Mouse (Mus musculus): Measurements from ENCODE around the gene Baz2b. TPM values are rescaled to one million over a fixed set of nuclear protein-coding genes. Genes with fewer than 3 reads are reported as not detected.
A peak's percentile ranks its signal among the peaks of the same experiment; 100 is the strongest.

Gene Baz2b
- total RNA-seq (2017) = 161 and 225 TPM in 2 replicates

DNA sequence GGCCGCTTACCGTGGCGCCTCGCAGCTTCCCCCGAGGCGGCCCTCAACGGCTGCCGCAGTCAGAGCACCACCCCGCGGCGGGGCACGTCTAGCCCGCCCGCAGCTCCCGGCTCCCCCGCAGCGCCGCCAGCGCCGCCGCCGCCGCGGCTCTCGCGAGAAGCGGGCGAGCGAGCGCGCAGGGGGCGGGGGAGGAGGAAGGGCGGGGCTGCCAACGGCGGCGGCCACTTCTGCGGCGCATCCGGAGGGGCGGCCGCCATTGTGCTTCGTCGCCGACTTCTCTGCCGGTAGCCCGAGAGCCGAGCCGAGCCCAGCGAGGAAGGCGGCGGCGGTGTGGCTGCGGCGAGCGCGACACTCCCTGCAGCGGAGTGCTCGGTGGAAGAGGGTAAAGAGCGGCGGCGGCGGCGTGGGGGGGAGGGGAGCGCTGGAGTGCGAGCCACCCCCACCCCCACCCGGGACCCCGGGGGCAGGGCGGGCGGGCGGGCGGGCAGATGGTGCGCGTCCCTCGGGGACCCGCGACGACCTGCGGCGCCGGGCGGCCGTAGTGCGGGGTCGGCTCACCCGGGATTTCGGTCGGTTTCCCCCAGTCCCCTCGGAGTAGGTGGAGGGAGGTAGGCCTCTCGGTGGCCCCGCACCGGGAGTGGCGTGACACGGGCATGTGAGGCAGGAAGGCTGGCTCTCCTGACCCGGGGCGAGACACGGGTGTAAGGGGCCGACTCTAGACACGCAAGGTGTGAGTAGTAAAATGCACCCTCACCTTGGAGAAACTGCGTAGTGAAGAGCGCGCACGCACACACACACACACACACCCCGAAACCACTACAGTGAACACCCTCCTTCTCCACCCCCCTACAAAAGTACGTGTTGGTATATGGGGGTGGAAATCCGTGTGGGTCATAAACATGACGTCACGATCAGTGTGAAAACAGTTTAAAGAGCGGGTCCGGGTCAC is at the start of gene Baz2b, which contains the start of gene March7:
Baz2b (minus strand) TSS at position 137 of the 949 bp plus-strand sequence.
March7 (plus strand) TSS at position 185 of the 949 bp plus-strand sequence.
- ATAC-seq (replicated peaks in 1 of 2; ENCODE audit: insufficient read depth in 1 of 2, low FRiP score in 2 of 2, low TSS enrichment in 1 of 2, low read depth in 1 of 2, poor library complexity in 2 of 2, severe bottlenecking in 2 of 2) = peak; percentile 58 to 72

DNA sequence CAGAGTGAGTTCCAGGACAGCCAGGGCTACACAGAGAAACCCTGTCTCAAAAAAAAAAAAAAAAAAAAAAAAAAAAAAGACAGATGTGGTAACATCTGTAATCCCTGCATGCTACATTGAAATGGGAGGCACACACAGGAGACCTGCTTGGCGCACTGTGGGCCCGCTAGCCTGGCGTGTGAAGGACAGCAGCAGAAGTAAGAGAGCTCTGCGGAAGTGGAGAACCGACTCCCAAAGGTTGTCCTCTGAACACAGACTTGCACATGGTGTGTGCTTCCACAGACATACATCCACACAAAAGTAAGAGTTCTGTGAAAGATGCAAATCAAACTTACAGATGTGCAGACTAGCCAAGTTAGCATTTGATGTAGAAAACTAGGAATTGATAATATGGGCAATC is 49.5 kb upstream of the Baz2b start:
- ATAC-seq (replicated peaks in 1 of 2; ENCODE audit: insufficient read depth in 1 of 2, low FRiP score in 2 of 2, low TSS enrichment in 1 of 2, low read depth in 1 of 2, poor library complexity in 2 of 2, severe bottlenecking in 2 of 2) = no peak

- no peak for ATAC-seq (replicated peaks in 1 of 2; ENCODE audit: insufficient read depth in 1 of 2, low FRiP score in 2 of 2, low TSS enrichment in 1 of 2, low read depth in 1 of 2, poor library complexity in 2 of 2, severe bottlenecking in 2 of 2)
These were observed 47.1 kb upstream of the Baz2b start for GRCm38 (mm10) chr2:60256751-60257150.

GRCm38 (mm10) chr2:60253506-60253905 is 43.9 kb upstream of the Baz2b start:
- ATAC-seq (replicated peaks in 1 of 2; ENCODE audit: insufficient read depth in 1 of 2, low FRiP score in 2 of 2, low TSS enrichment in 1 of 2, low read depth in 1 of 2, poor library complexity in 2 of 2, severe bottlenecking in 2 of 2) = no peak

DNA sequence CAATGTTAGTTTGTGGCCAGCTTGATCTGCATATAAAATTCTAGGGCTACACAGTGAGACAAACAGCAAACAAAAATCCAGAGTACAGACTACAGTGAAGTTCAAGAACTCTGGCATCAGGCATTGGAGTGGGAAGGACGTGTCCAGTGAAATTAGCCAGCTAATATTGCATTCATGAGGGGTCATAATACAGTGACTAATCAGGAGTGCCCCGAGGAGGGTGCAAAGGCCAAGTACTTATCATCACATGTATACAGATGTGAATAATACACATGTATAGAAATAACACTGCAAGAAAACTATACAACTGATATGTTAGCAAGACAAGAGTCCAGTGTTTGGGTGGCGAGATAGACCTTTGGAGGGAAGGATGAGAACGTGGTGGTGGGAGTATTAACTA is 43.1 kb upstream of the Baz2b start:
- no peak for ATAC-seq (replicated peaks in 1 of 2; ENCODE audit: insufficient read depth in 1 of 2, low FRiP score in 2 of 2, low TSS enrichment in 1 of 2, low read depth in 1 of 2, poor library complexity in 2 of 2, severe bottlenecking in 2 of 2)

DNA sequence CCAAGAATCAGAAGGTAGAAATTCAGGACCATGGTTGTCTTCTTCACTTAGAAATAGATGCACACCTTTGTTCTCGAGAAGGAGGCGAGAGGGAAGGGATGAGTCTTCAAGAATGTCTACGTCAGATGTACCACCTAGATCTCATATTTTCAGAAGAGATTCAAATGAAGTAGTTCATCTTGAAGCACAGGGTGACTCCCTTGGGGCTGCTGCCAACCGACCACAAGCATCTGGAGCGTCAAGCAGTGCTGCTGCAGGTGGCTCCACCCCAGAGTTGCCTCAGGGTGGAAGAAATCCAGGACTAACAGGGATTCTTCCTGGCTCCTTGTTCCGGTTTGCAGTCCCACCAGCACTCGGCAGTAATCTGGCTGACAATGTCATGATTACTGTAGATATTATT is 24.9 kb upstream of the Baz2b start:
- no peak for ATAC-seq (replicated peaks in 1 of 2; ENCODE audit: insufficient read depth in 1 of 2, low FRiP score in 2 of 2, low TSS enrichment in 1 of 2, low read depth in 1 of 2, poor library complexity in 2 of 2, severe bottlenecking in 2 of 2)

DNA sequence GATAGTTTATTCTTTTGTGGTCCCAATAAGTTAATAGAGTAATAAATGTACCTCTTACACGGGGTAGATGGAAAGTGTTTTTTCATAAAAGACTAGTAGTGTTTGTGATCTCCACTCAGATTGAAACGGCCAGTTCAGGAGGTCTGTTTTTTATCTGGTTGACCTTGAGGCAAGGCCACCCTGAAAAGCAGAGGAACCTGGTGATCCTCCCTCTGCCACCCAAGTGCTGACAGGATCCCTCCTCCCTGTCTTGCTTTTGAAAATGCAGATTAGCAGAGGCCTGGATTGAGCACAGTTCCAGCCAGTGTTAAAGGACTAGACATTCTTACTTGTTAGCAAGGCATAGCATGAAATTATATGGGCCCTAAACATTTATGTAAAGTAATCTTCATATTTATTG is 23.5 kb upstream of the Baz2b start:
- no peak for ATAC-seq (replicated peaks in 1 of 2; ENCODE audit: insufficient read depth in 1 of 2, low FRiP score in 2 of 2, low TSS enrichment in 1 of 2, low read depth in 1 of 2, poor library complexity in 2 of 2, severe bottlenecking in 2 of 2)

DNA sequence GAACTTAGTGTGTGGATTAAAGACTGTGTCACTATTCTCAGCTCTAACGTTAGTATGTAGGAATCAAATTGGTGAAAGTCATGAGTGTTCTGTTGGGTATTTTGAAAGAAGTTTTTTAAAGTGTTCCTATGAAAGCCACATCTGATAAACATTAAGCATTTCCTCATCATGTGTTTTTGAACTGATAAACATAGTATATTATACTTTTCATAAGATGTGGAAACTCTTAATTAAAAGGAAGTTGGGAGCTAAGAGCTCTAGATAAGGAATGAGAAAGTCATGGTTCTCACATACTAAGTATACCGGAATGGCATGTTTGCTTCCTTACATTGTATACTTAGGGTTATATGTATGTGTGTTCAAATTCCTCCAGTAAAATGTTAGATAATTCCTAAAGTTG is 20.7 kb upstream of the Baz2b start:
- no peak for ATAC-seq (replicated peaks in 1 of 2; ENCODE audit: insufficient read depth in 1 of 2, low FRiP score in 2 of 2, low TSS enrichment in 1 of 2, low read depth in 1 of 2, poor library complexity in 2 of 2, severe bottlenecking in 2 of 2)

DNA sequence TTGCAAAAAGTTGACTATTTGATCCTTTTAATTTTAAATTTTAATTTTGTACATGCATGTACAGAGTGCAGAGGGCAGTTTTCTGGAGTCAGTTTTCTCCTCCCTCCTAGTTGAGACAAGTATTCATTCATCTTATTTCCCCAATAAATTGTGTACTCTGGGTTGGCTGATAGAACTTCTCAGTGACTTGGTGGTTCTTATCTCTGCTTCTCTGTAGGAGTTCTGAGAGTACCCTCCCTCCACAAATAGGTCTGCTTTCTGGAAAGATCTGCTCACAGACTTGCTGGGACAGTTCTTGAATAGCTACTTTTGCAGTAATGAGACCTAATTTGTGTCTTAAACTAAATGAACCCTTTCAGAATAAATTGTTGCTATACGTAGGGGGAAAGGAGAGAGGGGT is 18.8 kb upstream of the Baz2b start:
- ATAC-seq (replicated peaks in 1 of 2; ENCODE audit: insufficient read depth in 1 of 2, low FRiP score in 2 of 2, low TSS enrichment in 1 of 2, low read depth in 1 of 2, poor library complexity in 2 of 2, severe bottlenecking in 2 of 2) = no peak

DNA sequence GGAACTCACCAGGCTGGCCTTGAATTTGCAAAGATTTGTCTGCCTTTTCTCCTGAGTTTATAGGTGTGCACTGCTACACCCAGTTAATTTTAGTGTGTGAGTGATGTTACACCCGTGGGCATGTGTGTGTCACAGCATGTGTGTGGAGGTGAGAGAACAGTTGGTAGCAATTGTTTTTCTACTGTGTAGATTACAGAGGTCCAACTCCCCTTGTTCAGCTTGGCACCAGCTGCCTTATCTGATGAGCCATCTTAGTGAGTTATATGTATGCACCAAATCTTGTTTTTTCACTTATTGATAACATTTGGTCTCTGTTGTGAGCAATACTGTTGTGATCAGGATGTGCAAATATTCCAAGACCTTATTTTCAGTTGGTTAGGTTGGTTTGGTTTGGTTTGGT is 13.8 kb upstream of the Baz2b start:
- ATAC-seq (replicated peaks in 1 of 2; ENCODE audit: insufficient read depth in 1 of 2, low FRiP score in 2 of 2, low TSS enrichment in 1 of 2, low read depth in 1 of 2, poor library complexity in 2 of 2, severe bottlenecking in 2 of 2) = no peak

DNA sequence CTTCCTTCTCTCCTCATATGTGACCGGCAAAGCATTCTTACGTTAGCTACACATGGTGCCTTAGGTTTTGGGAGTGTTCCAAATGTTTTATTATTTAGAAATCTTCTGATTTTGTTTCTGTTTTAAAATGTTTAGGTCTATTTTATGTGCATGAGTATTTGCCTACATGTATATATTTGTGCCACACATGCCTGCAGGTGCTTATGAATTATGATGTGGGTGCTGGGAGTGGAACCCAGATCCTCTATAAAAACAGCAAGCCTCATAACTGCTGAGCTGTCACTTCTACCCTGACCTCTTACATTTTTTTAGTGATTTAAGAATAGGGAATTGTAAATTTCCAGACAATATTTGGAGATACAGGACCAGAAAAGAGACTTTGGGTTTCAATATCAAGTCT is 12.3 kb upstream of the Baz2b start:
- ATAC-seq (replicated peaks in 1 of 2; ENCODE audit: insufficient read depth in 1 of 2, low FRiP score in 2 of 2, low TSS enrichment in 1 of 2, low read depth in 1 of 2, poor library complexity in 2 of 2, severe bottlenecking in 2 of 2) = no peak

GRCm38 (mm10) chr2:60221236-60221635 is 11.6 kb upstream of the Baz2b start:
- ATAC-seq (replicated peaks in 1 of 2; ENCODE audit: insufficient read depth in 1 of 2, low FRiP score in 2 of 2, low TSS enrichment in 1 of 2, low read depth in 1 of 2, poor library complexity in 2 of 2, severe bottlenecking in 2 of 2) = no peak

- ATAC-seq (replicated peaks in 1 of 2; ENCODE audit: insufficient read depth in 1 of 2, low FRiP score in 2 of 2, low TSS enrichment in 1 of 2, low read depth in 1 of 2, poor library complexity in 2 of 2, severe bottlenecking in 2 of 2) = peak in 1 of 2 experiments; percentile 32; a peak in 1 of 4 replicates
These were observed 8.0 kb upstream of the Baz2b start for GRCm38 (mm10) chr2:60217620-60218019.

GRCm38 (mm10) chr2:60216547-60217153 is 7.0 kb upstream of the Baz2b start:
- no peak for ATAC-seq (replicated peaks in 1 of 2; ENCODE audit: insufficient read depth in 1 of 2, low FRiP score in 2 of 2, low TSS enrichment in 1 of 2, low read depth in 1 of 2, poor library complexity in 2 of 2, severe bottlenecking in 2 of 2)

- no peak for ATAC-seq (replicated peaks in 1 of 2; ENCODE audit: insufficient read depth in 1 of 2, low FRiP score in 2 of 2, low TSS enrichment in 1 of 2, low read depth in 1 of 2, poor library complexity in 2 of 2, severe bottlenecking in 2 of 2)
These were observed 5.0 kb upstream of the Baz2b start for GRCm38 (mm10) chr2:60214683-60215082.

GRCm38 (mm10) chr2:60212488-60212887 is 2.8 kb upstream of the Baz2b start:
- no peak for ATAC-seq (replicated peaks in 1 of 2; ENCODE audit: insufficient read depth in 1 of 2, low FRiP score in 2 of 2, low TSS enrichment in 1 of 2, low read depth in 1 of 2, poor library complexity in 2 of 2, severe bottlenecking in 2 of 2)

DNA sequence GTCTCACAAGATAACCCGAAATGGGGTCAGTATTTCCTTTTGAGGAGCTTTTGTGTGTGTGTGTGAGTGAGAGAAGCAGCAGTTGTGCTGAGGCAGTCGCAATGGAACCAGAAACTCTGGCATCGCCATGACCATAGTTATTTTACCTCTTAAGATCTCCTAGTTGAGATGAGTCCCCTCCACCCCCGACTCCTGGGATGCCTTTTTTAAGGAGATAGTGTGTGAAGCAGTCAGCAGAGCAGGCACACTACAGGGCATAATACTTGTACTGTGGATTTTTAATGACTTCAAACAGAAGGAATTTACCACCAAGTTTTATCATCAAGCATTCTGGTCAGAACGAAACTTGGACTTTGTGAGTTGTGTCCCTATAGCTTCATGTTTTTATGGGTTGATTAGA is 1.2 kb upstream of the Baz2b start:
- ATAC-seq (replicated peaks in 1 of 2; ENCODE audit: insufficient read depth in 1 of 2, low FRiP score in 2 of 2, low TSS enrichment in 1 of 2, low read depth in 1 of 2, poor library complexity in 2 of 2, severe bottlenecking in 2 of 2) = no peak

DNA sequence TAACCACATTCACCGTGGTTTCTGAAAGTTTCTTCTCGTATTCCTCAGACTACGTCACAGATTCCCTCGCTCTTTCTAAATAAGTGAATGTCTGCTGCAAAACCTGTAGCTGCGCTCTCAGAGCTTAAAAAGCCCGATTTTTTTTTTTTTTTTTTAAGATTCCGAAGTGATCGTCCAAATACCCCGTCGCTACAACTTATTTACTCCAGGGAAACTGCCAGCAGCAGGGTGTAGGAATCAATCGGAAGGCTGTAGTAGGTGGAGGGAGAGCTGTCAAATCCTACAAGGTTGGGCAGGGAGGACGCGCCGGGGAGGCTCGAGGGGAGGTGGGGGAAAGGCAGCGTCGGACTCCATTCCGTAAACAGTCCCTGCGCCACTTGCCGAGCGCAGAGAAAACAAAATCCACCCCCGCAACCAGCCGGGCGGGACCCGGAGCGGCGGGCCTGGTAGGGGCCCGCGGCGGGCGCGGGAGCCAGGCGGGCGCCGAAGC is 472 bp downstream of the Baz2b start:
- ATAC-seq (replicated peaks in 1 of 2; ENCODE audit: insufficient read depth in 1 of 2, low FRiP score in 2 of 2, low TSS enrichment in 1 of 2, low read depth in 1 of 2, poor library complexity in 2 of 2, severe bottlenecking in 2 of 2) = peak in 1 of 2 experiments; percentile 19; a peak in 1 of 4 replicates
